Mouse (Mus musculus) MN1 (cell line): ENCODE measurements around the gene Tyro3.

Source experiments
- DNase-seq: peaks from one replicate; pipeline ENCODE4 v3.0.0-alpha.2; 2016; ENCODE audit warnings: low spot score

The Tyro3 gene

GRCm38 (mm10) chr2:119804275-119804628, 6.7 kb downstream of the Tyro3 start:
- no peak for DNase-seq

GRCm38 (mm10) chr2:119804776-119805175, 7.2 kb downstream of the Tyro3 start:
- DNase-seq, result no peak

- DNase-seq, result no peak
These were observed 8.0 kb downstream of the Tyro3 start for GRCm38 (mm10) chr2:119805536-119805935.

GRCm38 (mm10) chr2:119808438-119808837, 10.9 kb downstream of the Tyro3 start:
- no peak for DNase-seq

GRCm38 (mm10) chr2:119808881-119809280, 11.3 kb downstream of the Tyro3 start:
- no peak for DNase-seq

- no peak for DNase-seq
These were observed 13.4 kb downstream of the Tyro3 start for GRCm38 (mm10) chr2:119810890-119811289.

- no peak for DNase-seq
These were observed 14.1 kb downstream of the Tyro3 start for GRCm38 (mm10) chr2:119811490-119812146.

- no peak for DNase-seq
These were observed 16.9 kb downstream of the Tyro3 start for GRCm38 (mm10) chr2:119814376-119814933.

- DNase-seq, result no peak
These were observed 19.1 kb downstream of the Tyro3 start for GRCm38 (mm10) chr2:119816611-119817010.

- no peak for DNase-seq
These were observed 19.5 kb downstream of the Tyro3 start for GRCm38 (mm10) chr2:119817047-119817446.

- no peak for DNase-seq
These were observed 21.2 kb downstream of the Tyro3 start for GRCm38 (mm10) chr2:119818668-119819272.

- no peak for DNase-seq
These were observed 23.6 kb downstream of the Tyro3 start for GRCm38 (mm10) chr2:119821136-119821535.

- no peak for DNase-seq
These were observed 33.0 kb downstream of the Tyro3 start for GRCm38 (mm10) chr2:119830579-119830978.

- no peak for DNase-seq
These were observed 36.7 kb downstream of the Tyro3 start for GRCm38 (mm10) chr2:119834231-119834630.

- DNase-seq, result no peak
These were observed 40.1 kb downstream of the Tyro3 start for GRCm38 (mm10) chr2:119837616-119838015.

GRCm38 (mm10) chr2:119838363-119839156, 41.0 kb downstream of the Tyro3 start:
- DNase-seq, result no peak

- DNase-seq, result no peak
These were observed 42.5 kb downstream of the Tyro3 start for GRCm38 (mm10) chr2:119840008-119840407.

- no peak for DNase-seq
These were observed 44.5 kb downstream of the Tyro3 start for GRCm38 (mm10) chr2:119842000-119842399.

GRCm38 (mm10) chr2:119843526-119843925, 46.0 kb downstream of the Tyro3 start:
- DNase-seq, result no peak

GRCm38 (mm10) chr2:119845882-119846546, 48.5 kb downstream of the Tyro3 start:
- DNase-seq, result no peak

GRCm38 (mm10) chr2:119846929-119847328, 49.4 kb downstream of the Tyro3 start:
- DNase-seq, result peak; percentile 47

- DNase-seq, result no peak
These were observed 56.3 kb downstream of the Tyro3 start for GRCm38 (mm10) chr2:119853811-119854210.
